In genomic region chr1:158713301-158714095, GRCm38 (mm10) we compare ENCODE assay signal across 7 mouse cellular contexts.
A peak's percentile ranks its signal among the peaks of the same experiment; 100 is the strongest.
DNase-seq lines count a peak whose midpoint lies in the region.

No protein-coding gene starts in this region.

- intact Hi-C loops in heart, postnatal 36 days (cut with DNase I) = loop anchor here (1.0 kb wide), 2 partner anchors 240 to 422 kb away; no protein-coding TSS in a partner anchor

- peak; percentile 48 to 57 for DNase-seq in layer of hippocampus, postnatal 10 days (ENCODE audit: low spot score in 2 of 2)
- no peak for DNase-seq in layer of hippocampus, adult 9-11 months
- peak; percentile 2 for DNase-seq in adrenal gland, adult 8-10 months
- peak; percentile 45 to 58 for DNase-seq in cerebellum, postnatal 14 days
- peak; percentile 8 to 10 for DNase-seq in heart, postnatal 36 days
- DNase-seq in lung, postnatal 36 days = peak; percentile 27
- DNase-seq in spleen, postnatal 10 days (ENCODE audit: low spot score in 2 of 2) = no peak

Comparison
In these comparisons a context has a peak if more than half of its experiments do, and no peak if none do; other contexts are left out.
1. DNase-seq: peak in layer of hippocampus, postnatal 10 days (2 of 2), adrenal gland, adult 8-10 months (single experiment), cerebellum, postnatal 14 days (2 of 2), heart, postnatal 36 days (2 of 2) and lung, postnatal 36 days (single experiment); none in layer of hippocampus, adult 9-11 months (single experiment) and spleen, postnatal 10 days (0 of 2).